Mouse (Mus musculus): ENCODE measurements around the gene Zfp706.
A peak's percentile ranks its signal among the peaks of the same experiment; 100 is the strongest.
"Not testable (repeated sequence)": the region's sequence is repeated elsewhere in the genome, so short reads cannot be mapped to it uniquely, and the experiment has no call there.

Zfp706 gene

GRCm38 (mm10) chr15:37008546-37008945 is 973 bp upstream of the Zfp706 start:
- DNase-seq: no peak

GRCm38 (mm10) chr15:37007959-37008419 is 416 bp upstream of the Zfp706 start:
- DNase-seq: no peak

- DNase-seq: peak; percentile 68
Measured at GRCm38 (mm10) chr15:37006475-37007164, 953 bp downstream of the Zfp706 start.

GRCm38 (mm10) chr15:37005793-37006474 is 1.6 kb downstream of the Zfp706 start:
- DNase-seq: no peak

GRCm38 (mm10) chr15:37004858-37005257 is 2.7 kb downstream of the Zfp706 start:
- no peak for DNase-seq

- no peak for DNase-seq
Measured at GRCm38 (mm10) chr15:37002276-37002675, 5.3 kb downstream of the Zfp706 start.

- not testable (repeated sequence) for DNase-seq
Measured at GRCm38 (mm10) chr15:36999602-37000001, 8.0 kb downstream of the Zfp706 start.

GRCm38 (mm10) chr15:36995166-36995565 is 12.4 kb downstream of the Zfp706 start:
- DNase-seq: no peak

- DNase-seq: no peak
Measured at GRCm38 (mm10) chr15:36994665-36995064, 12.9 kb downstream of the Zfp706 start.

GRCm38 (mm10) chr15:36993435-36994178 is 14.0 kb downstream of the Zfp706 start:
- DNase-seq: no peak

GRCm38 (mm10) chr15:36991353-36991752 is 16.2 kb downstream of the Zfp706 start:
- DNase-seq: no peak

GRCm38 (mm10) chr15:36989922-36990321 is 17.7 kb downstream of the Zfp706 start:
- DNase-seq: no peak

GRCm38 (mm10) chr15:36988718-36989115 is 18.9 kb downstream of the Zfp706 start:
- no peak for DNase-seq

- DNase-seq: no peak
Measured at GRCm38 (mm10) chr15:36987976-36988717, 19.4 kb downstream of the Zfp706 start.

- no peak for DNase-seq
Measured at GRCm38 (mm10) chr15:36987211-36987877, 20.2 kb downstream of the Zfp706 start.

- no peak for DNase-seq
Measured at GRCm38 (mm10) chr15:36985567-36985925, 22.0 kb downstream of the Zfp706 start.

GRCm38 (mm10) chr15:36984921-36985566 is 22.5 kb downstream of the Zfp706 start:
- no peak for DNase-seq

- no peak for DNase-seq
Measured at GRCm38 (mm10) chr15:36983455-36983854, 24.1 kb downstream of the Zfp706 start.

- no peak for DNase-seq
Measured at GRCm38 (mm10) chr15:36980238-36980637, 27.3 kb downstream of the Zfp706 start.

GRCm38 (mm10) chr15:36979488-36980201 is 27.9 kb downstream of the Zfp706 start:
- DNase-seq: peak; percentile 82

GRCm38 (mm10) chr15:36979159-36979487 is 28.4 kb downstream of the Zfp706 start:
- no peak for DNase-seq

Data from thymus, postnatal 14 days (tissue).